Mouse (Mus musculus) layer of hippocampus, postnatal 25 days (tissue): ENCODE measurements around the gene Nme1. TPM values are rescaled to one million over a fixed set of nuclear protein-coding genes. Genes with fewer than 3 reads are reported as not detected.

Experiments
- total RNA-seq, 2 experiments: library from RNA; stranded (reverse); gene quantifications; 2 replicates each; pipeline ENCODE4 v1.2.3; 2021

Nme1 gene
- total RNA-seq, 2 experiments from 2014 or later, result 79.8 to 86.1 TPM

Other genes with a start within 250 kb of the Nme1 start
- gene Utp18, start 82.8 kb downstream of the Nme1 start, total RNA-seq, result 10 to 100 TPM; 24.8 to 25.1 TPM
- gene Mbtd1, start 82.7 kb downstream of the Nme1 start, total RNA-seq, result 10 to 100 TPM; 25.5 to 35.7 TPM
- gene Nme2, start 12.3 kb downstream of the Nme1 start, total RNA-seq, result 10 to 100 TPM; 94.7 to 95.8 TPM
- 100 to 1,000 TPM in 1 of 2 experiments, 10 to 100 TPM in 1; 88.1 to 124 TPM for gene Gm20390, start 228 bp downstream of the Nme1 start, total RNA-seq
- 100 to 1,000 TPM; 213 to 215 TPM for gene Spag9, start 27.6 kb upstream of the Nme1 start, total RNA-seq
- gene Tob1, start 242.9 kb upstream of the Nme1 start, total RNA-seq, result 10 to 100 TPM; 41.8 to 42.4 TPM